Mouse (Mus musculus) heart, embryonic 16.5 days (tissue): ENCODE measurements at regions not wholly inside any gene's neighbourhood (a gene's known extent, or its start where the extent isn't known, plus 50 kb on each side); places are given as distances from the start of the nearest gene placed in this dataset.

Source experiments
- ATAC-seq: fragments of 200-750 bp; cut with Nextera tagmentation; replicated peaks from 2 replicates; pipeline ENCODE4 v1.8.0; 2017; ENCODE audit warnings: moderate number of reproducible peaks; ENCODE audit not compliant: insufficient read depth, low FRiP score; ENCODE audit errors: extremely low read depth
- H3K27ac ChIP-seq: fragments of 300-500 bp; sonication (generic); 2 replicates; pipeline ENCODE4 v1.5.1; 2014; ENCODE audit warnings: mild to moderate bottlenecking, low read length, control low read depth, moderate library complexity
- H3K27me3 ChIP-seq: fragments of 300-500 bp; sonication (generic); 2 replicates; pipeline ENCODE4 v1.6.1; 2014; ENCODE audit warnings: low read length, mixed read lengths; ENCODE audit not compliant: control insufficient read depth, insufficient read depth
- H3K36me3 ChIP-seq: fragments of 300-500 bp; sonication (generic); 2 replicates; pipeline ENCODE4 v1.6.1; 2014; ENCODE audit not compliant: control insufficient read depth, insufficient read depth
- H3K4me1 ChIP-seq: fragments of 300-500 bp; sonication (generic); 2 replicates; pipeline ENCODE4 v1.6.1; 2014; ENCODE audit warnings: low read length, mixed read lengths; ENCODE audit not compliant: control insufficient read depth, insufficient read depth
- H3K4me2 ChIP-seq: fragments of 300-500 bp; sonication (generic); 2 replicates; pipeline ENCODE4 v1.6.1; 2014; ENCODE audit warnings: low read depth, mild to moderate bottlenecking, control low read depth, low read length
- H3K4me3 ChIP-seq: fragments of 300-500 bp; sonication (generic); 2 replicates; pipeline ENCODE4 v1.5.1; 2014; ENCODE audit warnings: mild to moderate bottlenecking, control low read depth, low read length
- H3K9ac ChIP-seq: fragments of 300-500 bp; sonication (generic); 2 replicates; pipeline ENCODE4 v1.6.1; 2014; ENCODE audit warnings: low read length, control low read depth
- H3K9me3 ChIP-seq: fragments of 300-500 bp; sonication (generic); replicated peaks from 2 replicates; pipeline ENCODE4 v1.6.1; 2016; ENCODE audit warnings: low read length; ENCODE audit not compliant: control insufficient read depth
- WGBS: fragments of 180-500 bp; shearing (Covaris S2); extraction: QIAGEN DNeasy Blood & Tissue Kit; methylation state at CpG from one replicate; pipeline ENCODE4 v1.1.7; 2014; 5-methylcytosine and 5-hydroxymethylcytosine counted together

DNA sequence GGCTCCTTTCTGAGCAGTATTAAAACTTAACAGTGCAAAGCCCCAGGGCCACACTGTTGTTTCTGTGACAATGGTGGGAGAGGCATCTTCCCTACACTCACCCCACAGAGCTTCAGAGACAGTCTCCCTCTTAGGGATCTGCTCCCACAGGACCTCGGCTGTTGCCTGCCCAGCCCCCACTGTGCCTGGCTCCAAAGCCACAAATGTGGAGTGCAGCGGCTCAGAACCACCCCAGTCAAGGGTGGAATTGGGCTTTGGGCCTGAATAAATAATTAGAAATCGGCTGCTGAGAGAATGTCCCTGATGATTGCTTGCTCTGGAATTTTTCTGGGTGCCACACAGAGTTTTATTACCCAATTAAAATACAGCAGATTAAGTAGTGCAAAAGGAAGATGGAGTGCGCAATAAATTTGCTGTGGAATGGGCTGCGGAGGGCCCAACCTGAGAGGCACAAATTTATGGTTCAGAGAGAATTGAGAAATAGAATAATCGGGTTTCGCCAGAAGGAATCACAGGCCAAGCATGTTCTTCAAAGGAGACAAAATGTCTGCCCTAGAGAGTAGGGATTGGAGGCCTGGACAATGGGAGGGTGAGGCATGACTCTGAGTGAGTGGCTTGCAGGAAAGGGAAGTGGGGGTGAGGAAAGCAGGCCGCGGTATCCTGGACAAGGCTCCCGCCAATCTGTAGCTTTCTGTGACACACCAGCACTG, 56.4 kb downstream of the Cd24a start:
- Histone ChIP-seq H3K27ac (no peak overlapping the region), H3K9me3 (no peaks in the 10 kb centered on the region), H3K4me2 (no peak overlapping the region), H3K4me3 (no peak overlapping the region), H3K4me1 (no peaks in the 10 kb centered on the region), H3K27me3 (no peaks in the 10 kb centered on the region), H3K36me3 (no peaks in the 10 kb centered on the region), H3K9ac (no peak overlapping the region)
- 75% methylated on average over 10 of the region's 10 CpGs for WGBS
- no peak for ATAC-seq

DNA sequence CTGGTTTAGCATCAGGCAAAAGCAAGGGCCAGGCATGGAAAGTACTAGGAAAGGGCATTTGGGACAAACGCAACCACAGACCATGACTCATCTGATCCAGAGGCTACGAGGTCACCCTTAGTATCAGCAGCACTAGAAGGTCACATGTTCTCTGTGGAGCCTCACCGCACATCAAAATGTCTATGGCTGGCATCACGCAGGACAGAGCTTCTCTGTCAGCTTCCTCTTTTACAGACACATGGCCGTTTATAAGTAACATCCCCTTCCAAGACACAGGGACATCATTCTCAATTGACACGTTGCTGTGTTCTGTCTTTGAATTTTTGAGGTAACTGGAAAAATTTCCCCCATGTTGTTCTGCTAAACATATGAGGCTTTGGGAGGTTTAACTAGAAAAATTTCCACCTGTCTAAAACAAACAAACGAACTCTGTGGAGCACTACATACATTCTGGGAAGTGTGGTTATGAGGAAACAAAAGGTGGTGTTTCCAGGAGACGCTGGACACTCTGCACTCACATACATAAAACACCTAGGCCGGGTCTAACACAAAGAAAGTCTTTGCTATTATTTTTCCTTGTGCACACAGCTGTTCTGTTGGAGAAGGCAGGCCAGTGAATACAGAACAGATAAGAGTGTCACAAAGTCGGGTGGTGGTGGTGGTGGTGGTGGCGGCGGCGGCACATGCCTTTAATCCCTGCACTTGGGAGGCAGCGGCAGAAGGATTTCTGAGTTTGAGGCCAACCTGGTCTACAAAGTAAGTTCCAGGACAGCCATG, 63.3 kb downstream of the Cd24a start:
- WGBS = 59% methylated on average over 14 of the region's 14 CpGs
- Histone ChIP-seq H3K36me3 (no peaks in the 10 kb centered on the region), H3K4me2 (no peak overlapping the region), H3K4me3 (no peak overlapping the region), H3K9ac (no peak overlapping the region), H3K27ac (no peak overlapping the region), H3K4me1 (no peaks in the 10 kb centered on the region), H3K9me3 (no peaks in the 10 kb centered on the region), H3K27me3 (no peaks in the 10 kb centered on the region)
- no peak for ATAC-seq

DNA sequence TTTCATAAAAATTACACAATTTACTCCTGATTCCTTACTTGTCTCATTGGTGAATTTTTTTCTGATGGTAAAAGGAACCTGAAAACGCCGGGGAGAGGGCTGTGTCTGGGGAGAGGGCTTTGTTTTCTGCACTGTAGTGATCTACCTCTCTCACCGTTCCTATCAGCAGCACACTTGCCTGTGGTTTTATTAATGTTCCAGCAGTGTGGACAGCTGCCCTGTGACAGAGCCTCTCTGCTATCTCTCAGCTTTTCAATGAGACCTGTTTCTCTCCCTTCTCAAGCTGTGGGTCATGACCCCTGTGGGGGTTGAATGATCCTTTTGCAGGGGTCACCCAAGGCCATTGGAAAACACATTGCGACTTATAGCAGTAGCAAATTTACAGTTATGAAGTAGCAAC, 68.2 kb downstream of the Cd24a start:
- H3K27ac ChIP-seq = no peak overlapping the region
- no peak overlapping the region for H3K4me3 ChIP-seq
- H3K9me3 ChIP-seq = no peaks in the 10 kb centered on the region
- no peak overlapping the region for H3K9ac ChIP-seq
- no peak for ATAC-seq
- 40% methylated on average over 4 of the region's 4 CpGs for WGBS
- no peaks in the 10 kb centered on the region for H3K36me3 ChIP-seq
- no peaks in the 10 kb centered on the region for H3K27me3 ChIP-seq
- no peaks in the 10 kb centered on the region for H3K4me1 ChIP-seq
- H3K4me2 ChIP-seq = no peak overlapping the region

DNA sequence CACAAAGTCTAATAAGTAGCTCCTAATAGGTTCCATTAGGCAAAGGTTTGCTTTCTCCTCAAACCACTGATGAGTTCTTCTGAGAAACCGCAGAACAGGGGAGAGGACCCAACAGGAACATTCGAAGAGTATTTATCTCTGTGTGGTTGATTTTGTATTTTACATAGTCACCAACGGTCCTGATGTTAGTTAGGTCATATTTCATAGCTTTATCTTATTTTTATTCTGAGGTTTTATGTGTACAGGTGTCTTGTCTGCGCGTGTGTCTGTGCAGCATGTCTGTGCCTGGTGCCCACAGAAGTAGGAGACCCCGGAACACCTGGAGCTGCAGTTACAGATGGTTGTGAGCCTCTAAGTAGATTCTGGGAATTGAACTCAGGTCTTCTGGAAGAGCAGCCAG, 68.9 kb downstream of the Cd24a start:
- ATAC-seq = no peak
- Histone ChIP-seq H3K4me2 (no peak overlapping the region), H3K9ac (no peak overlapping the region), H3K27ac (no peak overlapping the region), H3K4me1 (no peaks in the 10 kb centered on the region), H3K36me3 (no peaks in the 10 kb centered on the region), H3K9me3 (no peaks in the 10 kb centered on the region), H3K27me3 (no peaks in the 10 kb centered on the region), H3K4me3 (no peak overlapping the region)
- 83% methylated on average over 6 of the region's 6 CpGs for WGBS

DNA sequence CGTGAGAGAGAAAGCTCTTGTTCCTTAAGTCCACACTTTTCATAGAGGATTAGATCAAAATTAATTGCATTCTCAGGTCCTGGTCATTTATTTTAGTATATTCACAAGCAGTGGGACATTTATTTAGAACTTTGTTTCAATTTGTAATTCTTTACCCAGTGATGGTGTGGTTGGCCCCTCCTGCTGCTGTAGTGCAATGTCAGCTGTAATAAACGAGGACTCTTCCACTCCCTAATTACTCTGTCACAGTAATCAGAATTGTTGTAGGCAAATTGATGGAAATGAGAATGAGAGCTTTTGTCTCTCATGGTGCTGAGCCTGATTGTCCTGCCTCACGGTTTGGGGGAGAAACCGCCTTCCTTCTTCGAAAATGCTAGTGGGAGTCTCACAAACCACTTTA, 70.1 kb downstream of the Cd24a start:
- 76% methylated on average over 5 of the region's 5 CpGs for WGBS
- no peaks in the 10 kb centered on the region for H3K4me1 ChIP-seq

DNA sequence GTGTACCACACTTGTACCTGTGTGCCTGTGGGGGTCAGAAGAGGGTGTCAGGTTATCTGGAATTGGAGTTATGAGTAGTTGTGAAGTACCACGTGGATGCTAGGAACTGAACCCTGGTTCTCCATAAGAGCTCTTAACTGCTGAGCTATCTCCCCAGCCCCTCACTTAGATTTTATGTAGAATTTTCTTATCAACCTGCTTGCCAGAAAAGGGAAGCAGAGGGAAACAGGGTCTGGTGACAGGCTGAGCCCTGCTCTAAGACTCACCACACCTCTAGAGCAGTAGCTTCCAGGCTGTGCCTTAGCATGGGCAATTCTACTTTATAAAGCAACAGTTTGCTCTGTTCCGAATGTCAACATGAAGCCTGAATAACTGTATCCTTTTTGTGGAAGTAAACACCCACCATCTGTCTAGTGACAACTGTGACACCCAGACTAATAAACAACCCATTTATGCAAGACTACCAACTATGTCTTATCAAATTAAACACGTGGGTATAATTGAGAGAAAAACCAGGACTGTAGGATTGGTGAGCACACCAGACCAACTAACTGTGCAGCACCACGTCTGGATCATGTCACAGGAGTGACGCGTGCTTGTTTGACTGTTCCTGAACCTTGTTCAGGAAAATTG, 70.8 kb downstream of the Cd24a start:
- Histone ChIP-seq H3K36me3 (no peaks in the 10 kb centered on the region), H3K4me3 (no peak overlapping the region), H3K27ac (no peak overlapping the region), H3K9ac (no peak overlapping the region), H3K4me2 (no peak overlapping the region), H3K9me3 (no peaks in the 10 kb centered on the region; the same call in 1 of the 2 replicates), H3K27me3 (no peaks in the 10 kb centered on the region), H3K4me1 (no peaks in the 10 kb centered on the region)
- WGBS = 44% methylated on average over 6 of the region's 6 CpGs
- ATAC-seq = no peak

More for the DNA sequence above, 70.1 kb downstream of the Cd24a start:
- no peaks in the 10 kb centered on the region for H3K9me3 ChIP-seq
- H3K4me2 ChIP-seq = no peak overlapping the region
- no peak overlapping the region for H3K27ac ChIP-seq
- no peaks in the 10 kb centered on the region for H3K36me3 ChIP-seq
- no peak for ATAC-seq
- no peak overlapping the region for H3K9ac ChIP-seq
- H3K27me3 ChIP-seq = no peaks in the 10 kb centered on the region
- H3K4me3 ChIP-seq = no peak overlapping the region

DNA sequence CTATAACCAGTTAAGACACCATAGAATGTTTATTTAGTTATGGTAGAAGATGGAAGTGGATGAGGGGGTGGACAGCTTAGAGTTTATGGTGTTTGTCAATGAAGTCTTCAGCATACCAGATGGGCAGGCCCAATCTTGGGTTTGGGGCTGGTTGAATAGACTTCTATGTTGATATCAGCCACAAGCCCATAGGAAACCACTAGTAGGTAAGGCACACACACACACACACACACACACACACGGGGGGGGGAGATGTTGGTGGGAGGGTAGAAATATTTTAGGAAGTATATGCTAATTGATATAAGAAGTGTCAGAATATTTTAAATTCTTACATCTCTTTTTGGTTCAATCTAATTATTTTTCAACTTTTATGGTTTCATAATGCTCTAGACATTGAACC, 72.4 kb downstream of the Cd24a start:
- Histone ChIP-seq H3K9ac (no peak overlapping the region), H3K4me2 (no peak overlapping the region), H3K4me3 (no peak overlapping the region), H3K9me3 (no peaks in the 10 kb centered on the region; the same call in 1 of the 2 replicates), H3K36me3 (no peaks in the 10 kb centered on the region), H3K27me3 (no peaks in the 10 kb centered on the region), H3K27ac (no peak overlapping the region), H3K4me1 (peaks cover 2% of the 10 kb centered on the region; the same call in 1 of the 2 replicates)
- WGBS = 63% methylated on average over 1 of the region's 1 CpGs
- no peak for ATAC-seq

DNA sequence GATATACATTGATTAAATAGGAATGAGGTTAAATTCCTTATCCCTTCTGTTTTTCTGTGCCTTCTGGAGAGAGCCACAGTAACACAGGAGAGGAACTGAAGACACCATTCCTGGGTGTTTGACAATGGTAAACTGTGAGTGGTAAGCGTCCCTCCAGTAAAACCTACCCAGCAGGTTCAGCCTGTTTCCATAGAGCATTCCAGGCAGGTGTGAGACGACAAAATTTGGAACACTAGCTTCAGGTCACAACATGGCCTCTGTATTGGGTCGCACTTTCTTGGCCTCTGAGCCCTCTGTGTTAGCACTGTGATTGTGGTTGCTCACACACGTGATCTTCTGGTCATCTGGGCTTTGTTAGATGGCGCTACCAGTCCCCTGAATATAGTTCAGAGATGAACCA, 73.4 kb downstream of the Cd24a start:
- 82% methylated on average over 5 of the region's 5 CpGs for WGBS
- no peak overlapping the region for H3K4me3 ChIP-seq
- H3K4me1 ChIP-seq = peaks cover 5% of the 10 kb centered on the region; the same call in 1 of the 2 replicates
- no peak overlapping the region for H3K4me2 ChIP-seq
- H3K36me3 ChIP-seq = no peaks in the 10 kb centered on the region
- H3K9ac ChIP-seq = no peak overlapping the region
- no peaks in the 10 kb centered on the region; the same call in none of the 2 replicates for H3K9me3 ChIP-seq
- ATAC-seq = no peak
- no peak overlapping the region for H3K27ac ChIP-seq
- no peaks in the 10 kb centered on the region for H3K27me3 ChIP-seq

DNA sequence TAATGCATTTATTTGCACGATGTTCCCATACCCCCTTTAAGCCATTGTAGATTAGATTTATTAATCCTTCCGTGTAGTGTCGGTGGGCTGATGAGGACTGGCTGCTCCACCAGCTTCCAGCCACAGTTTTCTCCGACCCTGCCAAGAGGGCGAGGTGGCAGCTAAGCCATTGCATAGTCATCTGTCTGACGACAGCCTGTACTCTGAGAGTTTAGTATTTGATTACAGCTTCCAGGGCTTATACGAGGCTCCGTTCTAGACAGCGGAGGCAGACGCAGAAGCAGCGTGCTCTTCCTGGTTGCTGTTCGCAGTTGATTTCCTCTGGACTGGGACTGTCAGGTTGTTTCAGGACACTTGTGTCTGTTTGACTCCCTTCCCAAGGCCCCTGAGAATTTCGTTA, 73.8 kb downstream of the Cd24a start:
- WGBS = 68% methylated on average over 13 of the region's 13 CpGs
- no peak overlapping the region for H3K4me2 ChIP-seq
- H3K9ac ChIP-seq = no peak overlapping the region
- H3K36me3 ChIP-seq = no peaks in the 10 kb centered on the region
- H3K4me3 ChIP-seq = no peak overlapping the region
- peaks cover 2% of the 10 kb centered on the region for H3K9me3 ChIP-seq
- ATAC-seq = no peak
- no peak overlapping the region for H3K27ac ChIP-seq
- peaks cover 5% of the 10 kb centered on the region; the same call in 1 of the 2 replicates for H3K4me1 ChIP-seq
- no peaks in the 10 kb centered on the region for H3K27me3 ChIP-seq
